Mouse (Mus musculus) liver, embryonic 14.5 days (tissue): Measurements from ENCODE around the gene Snrpa1.

Experiments
- CTCF ChIP-seq: IDR thresholded peaks from 2 replicates; pipeline ENCODE4 v1.5.1; 2016; ENCODE audit warnings: antibody characterized with exemption, low read depth, control low read depth
- EP300 ChIP-seq: IDR thresholded peaks from 2 replicates; pipeline ENCODE4 v1.6.1; 2016; ENCODE audit warnings: antibody characterized with exemption, low read depth

DNA sequence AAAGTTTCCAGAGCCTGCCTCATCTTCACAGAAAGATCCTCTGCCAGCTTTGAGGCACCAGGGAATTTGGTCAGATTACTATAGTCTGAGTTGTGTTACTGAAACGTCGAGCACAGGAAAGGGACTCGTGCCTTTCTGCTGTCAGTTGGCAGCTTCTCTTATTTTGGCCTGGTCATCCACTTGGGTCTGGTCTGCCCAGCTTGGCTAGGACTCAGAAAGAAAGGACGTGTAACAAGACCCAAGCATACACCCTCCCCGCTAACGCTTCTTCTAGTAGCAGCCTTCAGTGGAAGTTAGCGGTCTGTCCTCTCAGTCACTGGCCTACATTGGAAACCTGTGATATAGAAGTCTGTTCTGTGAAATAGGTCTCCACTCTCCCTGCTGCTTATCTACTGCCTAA lies 25.7 kb downstream of the Snrpa1 start:
- TF ChIP-seq EP300 (no peak), CTCF (no peak)
